Mouse (Mus musculus) olfactory bulb, adult 2 months (tissue): ENCODE results near the gene Unc80. TPM values are rescaled to one million over a fixed set of nuclear protein-coding genes. Genes with fewer than 3 reads are reported as not detected.

Experiments used
- H3K27ac ChIP-seq: fragments of 200-500 bp; 2 replicates; pipeline ENCODE4 v1.5.1; 2012; ENCODE audit warnings: low read depth, low read length; ENCODE audit not compliant: insufficient read depth
- H3K4me1 ChIP-seq: fragments of 200-500 bp; 2 replicates; pipeline ENCODE4 v1.6.1; 2012; ENCODE audit warnings: low read length; ENCODE audit not compliant: control insufficient read depth, insufficient read depth
- H3K4me3 ChIP-seq: fragments of 200-500 bp; 2 replicates; pipeline ENCODE4 v1.5.1; 2012; ENCODE audit warnings: mild to moderate bottlenecking, low read depth, low read length, moderate library complexity; ENCODE audit not compliant: insufficient read depth
- CTCF ChIP-seq: fragments of 200-500 bp; IDR thresholded peaks from 2 replicates; pipeline ENCODE4 v1.5.1; 2012; ENCODE audit warnings: low read depth, mild to moderate bottlenecking, low read length, moderate library complexity; ENCODE audit not compliant: insufficient read depth
- POLR2A ChIP-seq: fragments of 200-500 bp; IDR thresholded peaks from 2 replicates; pipeline ENCODE4 v1.6.1; 2012; ENCODE audit warnings: mild to moderate bottlenecking, low read depth, low read length, moderate library complexity; ENCODE audit not compliant: insufficient read depth
- WGBS: fragments of 180-500 bp; shearing (Covaris S2); methylation state at CpG from one replicate; pipeline ENCODE4 v1.1.7; 2018; 5-methylcytosine and 5-hydroxymethylcytosine counted together
- polyA plus RNA-seq: library from polyadenylated mRNA; stranded (reverse); fragments of >200 nt; gene quantifications from 2 replicates; pipeline ENCODE4 v1.2.4, GENCODE M21; 2012; ENCODE audit warnings: low replicate concordance; ENCODE audit not compliant: missing spikeins, insufficient read depth, insufficient read length

The Unc80 gene
- polyA plus RNA-seq, 1 experiment: 41.2 TPM

DNA sequence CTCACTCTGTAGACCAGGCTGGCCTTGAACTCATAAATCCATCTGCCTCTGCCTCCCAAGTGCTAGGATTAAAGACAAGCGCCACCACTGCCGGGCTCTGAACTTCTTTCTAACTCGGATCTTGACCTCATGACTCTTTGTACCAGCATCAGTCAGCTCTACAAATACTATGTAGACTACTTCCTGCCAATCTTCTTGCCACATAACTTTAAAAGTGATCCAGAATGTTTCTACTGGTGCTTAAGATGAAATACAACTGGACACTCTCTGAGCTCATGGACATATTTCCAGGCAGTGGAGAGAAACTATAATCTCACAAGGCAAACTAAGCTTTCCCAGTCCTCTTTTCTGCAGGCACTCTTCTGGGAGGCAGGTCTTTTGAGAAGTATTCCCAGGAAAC is 8.8 kb upstream of the Unc80 start:
- Histone ChIP-seq H3K27ac (no peak overlapping the region), H3K4me1 (no peaks in the 10 kb centered on the region), H3K4me3 (no peak overlapping the region)
- no peak for TF ChIP-seq POLR2A
- no peak for TF ChIP-seq CTCF
- WGBS: 81% methylated on average over 3 of the region's 3 CpGs

DNA sequence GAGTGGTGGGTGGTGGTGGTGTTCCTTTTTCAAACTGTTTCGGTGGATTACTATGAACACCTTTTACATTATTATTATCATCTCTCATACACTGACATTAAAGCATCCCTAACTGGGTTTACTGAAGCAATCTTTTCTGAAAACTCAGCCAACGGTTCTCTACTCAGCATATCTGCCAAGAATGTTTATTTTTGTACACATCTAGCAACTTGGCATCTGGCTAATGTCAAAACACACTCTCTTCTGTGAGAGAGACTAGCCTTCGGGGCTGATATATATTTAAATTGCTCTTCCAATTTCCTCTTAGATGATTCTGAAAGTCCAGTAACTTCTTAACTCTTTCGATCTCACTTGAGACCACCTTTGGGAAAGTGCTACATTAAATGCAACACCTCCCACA is 7.3 kb upstream of the Unc80 start:
- TF ChIP-seq POLR2A (no peak), CTCF (no peak)
- H3K4me1 ChIP-seq: no peaks in the 10 kb centered on the region
- 58% methylated on average over 4 of the region's 4 CpGs for WGBS
- no peak overlapping the region for H3K4me3 ChIP-seq
- H3K27ac ChIP-seq: no peak overlapping the region

GRCm38 (mm10) chr1:66468704-66469020 is 495 bp downstream of the Unc80 start:
- Histone ChIP-seq H3K4me3 (peak overlapping the region; percentile 72), H3K27ac (peak overlapping the region; percentile 63), H3K4me1 (0 out of 2 replicates have a peak, but pooled peaks cover 3% of the 10 kb centered on the region)
- WGBS: 4% methylated on average over 3 of the region's 3 CpGs
- TF ChIP-seq CTCF (no peak), POLR2A (no peak)

DNA sequence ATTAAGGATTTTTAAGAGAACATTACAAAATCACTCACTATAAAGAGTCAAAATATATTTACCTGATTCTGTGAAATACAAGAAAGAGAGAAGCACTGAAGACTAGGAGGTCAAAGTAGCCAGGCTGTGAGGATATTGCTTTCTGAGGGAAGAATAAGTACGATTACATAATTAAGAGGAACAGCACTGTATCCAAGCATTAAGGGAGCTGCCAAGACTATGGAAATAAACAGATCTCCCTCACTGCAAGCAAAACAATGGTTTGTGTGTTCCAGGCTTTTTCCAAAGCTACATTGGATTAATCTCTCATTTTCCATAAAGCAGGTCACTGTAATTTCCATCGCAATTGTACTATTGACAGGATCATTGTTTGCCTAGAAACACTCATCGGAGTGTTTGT is 14.6 kb downstream of the Unc80 start:
- WGBS: 50% methylated on average over 3 of the region's 3 CpGs
- no peaks in the 10 kb centered on the region for H3K4me1 ChIP-seq
- TF ChIP-seq POLR2A (no peak), CTCF (no peak)
- H3K27ac ChIP-seq: no peak overlapping the region
- H3K4me3 ChIP-seq: no peak overlapping the region

DNA sequence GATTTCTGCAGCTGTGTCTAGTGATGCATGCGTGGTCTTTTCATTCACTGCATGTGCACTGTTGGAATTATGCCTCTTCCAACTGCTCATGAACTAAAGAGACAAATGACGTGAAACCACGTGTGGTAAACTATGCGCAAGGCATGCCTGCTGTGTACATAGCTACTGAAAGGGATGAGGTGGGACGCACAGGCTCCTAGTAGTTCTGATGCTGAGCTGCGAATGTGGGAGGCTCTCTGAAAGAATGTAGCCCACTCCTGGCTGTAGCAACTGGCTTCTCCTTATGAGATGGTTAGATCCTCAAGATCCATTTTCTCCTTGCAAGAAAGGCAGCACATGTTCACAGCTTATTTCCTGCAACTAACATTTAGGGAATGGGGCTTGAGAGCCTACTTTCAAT is 24.9 kb downstream of the Unc80 start:
- H3K27ac ChIP-seq: no peak overlapping the region
- WGBS: 35% methylated on average over 6 of the region's 6 CpGs
- no peak for TF ChIP-seq POLR2A
- TF ChIP-seq CTCF: no peak
- H3K4me1 ChIP-seq: 0 out of 2 replicates have a peak, but pooled peaks cover 2% of the 10 kb centered on the region
- no peak overlapping the region for H3K4me3 ChIP-seq

DNA sequence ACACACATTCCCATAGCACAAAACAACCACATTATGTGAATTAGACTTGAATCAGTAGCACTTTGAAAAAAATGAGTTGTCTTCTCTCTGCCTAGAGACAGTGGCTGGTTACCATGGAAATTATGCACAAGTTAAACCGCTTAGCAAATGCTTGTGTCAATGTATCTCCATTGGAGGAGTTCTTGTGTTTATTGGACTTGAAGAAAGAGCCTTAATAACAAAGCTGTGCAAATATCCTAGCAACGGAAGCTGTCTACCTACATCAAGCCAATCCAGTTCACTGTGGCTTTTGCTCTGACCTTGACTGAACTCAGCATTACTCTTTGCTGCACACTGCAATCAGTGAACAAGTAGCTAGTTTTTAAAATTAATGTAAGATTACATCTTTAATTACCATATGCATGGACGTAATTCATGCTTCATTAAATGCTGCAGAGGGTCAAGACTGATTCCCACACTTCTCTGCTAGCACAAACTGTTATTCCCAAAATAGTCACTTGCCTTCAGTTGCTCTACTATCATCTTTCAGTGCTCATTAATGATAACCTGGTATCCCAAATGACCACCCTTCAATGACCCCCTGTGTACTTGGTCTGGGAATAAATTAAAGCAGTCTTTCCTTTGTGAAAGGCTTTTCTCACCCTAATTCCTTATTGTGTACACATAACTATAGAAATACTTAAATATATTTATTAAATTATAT is 27.3 kb downstream of the Unc80 start:
- 22% methylated on average over 3 of the region's 3 CpGs for WGBS
- TF ChIP-seq POLR2A (no peak), CTCF (no peak)
- H3K4me1 ChIP-seq: 0 out of 2 replicates have a peak, but pooled peaks cover 2% of the 10 kb centered on the region
- no peak overlapping the region for H3K27ac ChIP-seq
- H3K4me3 ChIP-seq: no peak overlapping the region

DNA sequence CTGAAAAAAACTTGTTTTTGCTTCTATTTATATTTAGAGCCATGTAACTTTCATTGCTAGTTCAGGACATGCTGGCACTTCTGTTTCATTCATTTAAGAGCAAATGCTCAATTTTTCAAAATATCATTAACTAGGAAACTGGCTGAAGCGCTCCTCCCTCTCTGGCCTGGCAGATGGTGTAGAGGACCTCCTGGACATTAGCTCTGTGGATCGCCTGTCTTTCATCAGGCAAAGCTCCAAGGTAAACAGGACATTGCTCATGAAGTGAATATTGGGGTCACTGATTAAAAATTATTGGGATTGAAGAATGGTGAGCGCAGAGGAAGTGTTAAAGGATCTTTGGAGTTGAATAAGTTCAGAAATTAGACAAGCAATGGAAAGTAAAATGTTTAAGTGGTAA is 82.6 kb downstream of the Unc80 start:
- TF ChIP-seq CTCF (no peak), POLR2A (no peak)
- no peaks in the 10 kb centered on the region for H3K4me1 ChIP-seq
- H3K4me3 ChIP-seq: no peak overlapping the region
- H3K27ac ChIP-seq: no peak overlapping the region; the same call in 1 of the 2 replicates
- WGBS: 93% methylated on average over 3 of the region's 3 CpGs

GRCm38 (mm10) chr1:66552396-66552966 is 84.3 kb downstream of the Unc80 start:
- Histone ChIP-seq H3K27ac (no peak overlapping the region), H3K4me3 (no peak overlapping the region), H3K4me1 (no peaks in the 10 kb centered on the region)
- 36% methylated on average over 5 of the region's 5 CpGs for WGBS
- TF ChIP-seq CTCF: no peak
- no peak for TF ChIP-seq POLR2A

- TF ChIP-seq CTCF (no peak), POLR2A (no peak)
- H3K4me3 ChIP-seq: no peak overlapping the region
- WGBS: 80% methylated on average over 1 of the region's 1 CpGs
Observed at GRCm38 (mm10) chr1:66561636-66562270, 93.6 kb downstream of the Unc80 start.

GRCm38 (mm10) chr1:66562332-66562731 is 94.2 kb downstream of the Unc80 start:
- WGBS: 87% methylated on average over 2 of the region's 2 CpGs
- no peak for TF ChIP-seq CTCF
- TF ChIP-seq POLR2A: no peak
- H3K4me3 ChIP-seq: no peak overlapping the region

More at GRCm38 (mm10) chr1:66561636-66562270, 93.6 kb downstream of the Unc80 start:
- H3K4me1 ChIP-seq: no peaks in the 10 kb centered on the region
- no peak overlapping the region for H3K27ac ChIP-seq

More at GRCm38 (mm10) chr1:66562332-66562731, 94.2 kb downstream of the Unc80 start:
- Histone ChIP-seq H3K27ac (no peak overlapping the region), H3K4me1 (no peaks in the 10 kb centered on the region)
